Mouse (Mus musculus): ENCODE data around the gene Stk10. TPM values are rescaled to one million over a fixed set of nuclear protein-coding genes. Genes with fewer than 3 reads are reported as not detected.
A peak's percentile ranks its signal among the peaks of the same experiment; 100 is the strongest.
"Not testable (repeated sequence)": the region's sequence is repeated elsewhere in the genome, so short reads cannot be mapped to it uniquely, and the experiment has no call there.

Gene Stk10
- polyA plus RNA-seq, 1 experiment from 2014 or later: 0.80 TPM

- H3K4me3 ChIP-seq (ENCODE audit: low read depth, low read length); ATAC-seq; H3K9me3 ChIP-seq (replicated peaks; ENCODE audit: control insufficient read depth, low read length); H3K27me3 ChIP-seq (replicated peaks; ENCODE audit: control insufficient read depth, insufficient read depth, low read length); DNase-seq (ENCODE audit: low spot score); H3K27ac ChIP-seq (ENCODE audit: low read depth, low read length); H3K4me2 ChIP-seq (ENCODE audit: low read length); H3K4me1 ChIP-seq (ENCODE audit: control insufficient read depth, insufficient read depth, low read length); H3K9ac ChIP-seq (ENCODE audit: low read length); H3K36me3 ChIP-seq (ENCODE audit: control insufficient read depth, insufficient read depth, low read length): not testable (repeated sequence)
- WGBS: 82% methylated on average over 5 of the region's 5 CpGs
These were observed 85.5 kb downstream of the Stk10 start for GRCm38 (mm10) chr11:32618641-32619040.

GRCm38 (mm10) chr11:32619257-32619816, 86.2 kb downstream of the Stk10 start:
- Histone ChIP-seq H3K4me3 (ENCODE audit: low read depth, low read length) (no peak overlapping the region), H3K27ac (ENCODE audit: low read depth, low read length) (no peak overlapping the region), H3K36me3 (ENCODE audit: control insufficient read depth, insufficient read depth, low read length) (no peaks in the 10 kb centered on the region), H3K4me2 (ENCODE audit: low read length) (no peak overlapping the region), H3K9me3 (replicated peaks; ENCODE audit: control insufficient read depth, low read length) (no peaks in the 10 kb centered on the region), H3K27me3 (replicated peaks; ENCODE audit: control insufficient read depth, insufficient read depth, low read length) (no peaks in the 10 kb centered on the region), H3K9ac (ENCODE audit: low read length) (no peak overlapping the region), H3K4me1 (ENCODE audit: control insufficient read depth, insufficient read depth, low read length) (peaks cover 4% of the 10 kb centered on the region; the same call in 1 of the 2 replicates)
- DNase-seq (ENCODE audit: low spot score) (peak; percentile 40), ATAC-seq (no peak)
- 67% methylated on average over 8 of the region's 8 CpGs for WGBS

DNA sequence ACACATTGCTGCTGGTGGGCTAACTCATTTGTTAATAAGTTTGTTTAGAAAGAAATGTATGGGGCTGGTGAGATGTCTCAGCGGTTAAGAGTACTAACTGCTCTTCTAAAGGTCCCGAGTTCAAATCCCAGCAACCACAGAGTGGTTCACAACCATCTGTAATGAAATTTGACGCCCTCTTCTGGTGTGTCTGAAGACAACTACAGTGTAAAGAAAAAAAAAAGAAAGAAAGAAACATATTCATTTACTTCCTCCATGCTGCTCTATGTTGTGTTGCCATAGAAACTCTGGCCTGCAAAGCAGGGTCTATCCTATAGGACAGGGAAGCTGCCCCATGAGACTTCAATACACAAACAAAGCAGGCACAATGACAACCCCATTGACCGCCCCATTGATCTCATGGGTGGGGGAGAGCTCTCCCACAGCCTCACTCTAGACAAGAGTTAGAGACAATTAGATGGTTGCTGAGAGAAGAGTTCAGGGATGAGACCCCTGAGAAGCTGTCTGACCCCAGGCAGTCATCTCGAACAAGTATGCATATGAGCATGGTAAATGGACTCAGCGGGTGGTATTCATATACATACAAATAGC, 86.9 kb downstream of the Stk10 start:
- ATAC-seq (no peak), DNase-seq (ENCODE audit: low spot score) (no peak)
- WGBS: 86% methylated on average over 6 of the region's 6 CpGs
- H3K27me3 ChIP-seq (replicated peaks; ENCODE audit: control insufficient read depth, insufficient read depth, low read length): no peaks in the 10 kb centered on the region
- H3K4me3 ChIP-seq (ENCODE audit: low read depth, low read length): no peak overlapping the region
- H3K36me3 ChIP-seq (ENCODE audit: control insufficient read depth, insufficient read depth, low read length): no peaks in the 10 kb centered on the region
- no peak overlapping the region for H3K9ac ChIP-seq (ENCODE audit: low read length)
- peaks cover 4% of the 10 kb centered on the region; the same call in 1 of the 2 replicates for H3K4me1 ChIP-seq (ENCODE audit: control insufficient read depth, insufficient read depth, low read length)
- no peaks in the 10 kb centered on the region for H3K9me3 ChIP-seq (replicated peaks; ENCODE audit: control insufficient read depth, low read length)
- H3K4me2 ChIP-seq (ENCODE audit: low read length): no peak overlapping the region
- no peak overlapping the region for H3K27ac ChIP-seq (ENCODE audit: low read depth, low read length)

GRCm38 (mm10) chr11:32621831-32622478, 88.8 kb downstream of the Stk10 start:
- no peak overlapping the region for H3K4me2 ChIP-seq (ENCODE audit: low read length)
- no peaks in the 10 kb centered on the region for H3K9me3 ChIP-seq (replicated peaks; ENCODE audit: control insufficient read depth, low read length)
- H3K4me1 ChIP-seq (ENCODE audit: control insufficient read depth, insufficient read depth, low read length): peaks cover 4% of the 10 kb centered on the region; the same call in 1 of the 2 replicates
- no peak overlapping the region for H3K4me3 ChIP-seq (ENCODE audit: low read depth, low read length)
- H3K27ac ChIP-seq (ENCODE audit: low read depth, low read length): no peak overlapping the region
- 69% methylated on average over 12 of the region's 12 CpGs for WGBS
- H3K36me3 ChIP-seq (ENCODE audit: control insufficient read depth, insufficient read depth, low read length): no peaks in the 10 kb centered on the region
- no peaks in the 10 kb centered on the region for H3K27me3 ChIP-seq (replicated peaks; ENCODE audit: control insufficient read depth, insufficient read depth, low read length)
- H3K9ac ChIP-seq (ENCODE audit: low read length): no peak overlapping the region
- no peak for DNase-seq (ENCODE audit: low spot score)
- no peak for ATAC-seq

GRCm38 (mm10) chr11:32622479-32623190, 89.5 kb downstream of the Stk10 start:
- no peak for ATAC-seq
- 80% methylated on average over 13 of the region's 13 CpGs for WGBS

GRCm38 (mm10) chr11:32623236-32623635, 90.1 kb downstream of the Stk10 start:
- H3K9me3 ChIP-seq (replicated peaks; ENCODE audit: control insufficient read depth, low read length): no peaks in the 10 kb centered on the region
- H3K9ac ChIP-seq (ENCODE audit: low read length): no peak overlapping the region
- H3K4me1 ChIP-seq (ENCODE audit: control insufficient read depth, insufficient read depth, low read length): peaks cover 4% of the 10 kb centered on the region; the same call in 1 of the 2 replicates
- DNase-seq (ENCODE audit: low spot score): peak; percentile 53
- 0 out of 2 replicates have a peak overlapping the region, but pooled peaks have one; percentile 27 for H3K27ac ChIP-seq (ENCODE audit: low read depth, low read length)
- no peaks in the 10 kb centered on the region for H3K36me3 ChIP-seq (ENCODE audit: control insufficient read depth, insufficient read depth, low read length)
- H3K4me2 ChIP-seq (ENCODE audit: low read length): no peak overlapping the region
- no peak overlapping the region for H3K4me3 ChIP-seq (ENCODE audit: low read depth, low read length)
- WGBS: 61% methylated on average over 5 of the region's 5 CpGs
- peak; percentile 67; the same call in 1 of the 2 replicates for ATAC-seq
- no peaks in the 10 kb centered on the region for H3K27me3 ChIP-seq (replicated peaks; ENCODE audit: control insufficient read depth, insufficient read depth, low read length)

More at GRCm38 (mm10) chr11:32622479-32623190, 89.5 kb downstream of the Stk10 start:
- Histone ChIP-seq H3K9ac (ENCODE audit: low read length) (no peak overlapping the region), H3K4me2 (ENCODE audit: low read length) (no peak overlapping the region), H3K9me3 (replicated peaks; ENCODE audit: control insufficient read depth, low read length) (no peaks in the 10 kb centered on the region), H3K4me3 (ENCODE audit: low read depth, low read length) (no peak overlapping the region), H3K27me3 (replicated peaks; ENCODE audit: control insufficient read depth, insufficient read depth, low read length) (no peaks in the 10 kb centered on the region), H3K36me3 (ENCODE audit: control insufficient read depth, insufficient read depth, low read length) (no peaks in the 10 kb centered on the region), H3K4me1 (ENCODE audit: control insufficient read depth, insufficient read depth, low read length) (peaks cover 4% of the 10 kb centered on the region; the same call in 1 of the 2 replicates), H3K27ac (ENCODE audit: low read depth, low read length) (peak overlapping the region; percentile 44; the same call in 1 of the 2 replicates)
- no peak for DNase-seq (ENCODE audit: low spot score)

- ATAC-seq (no peak), DNase-seq (ENCODE audit: low spot score) (no peak)
- Histone ChIP-seq H3K9ac (ENCODE audit: low read length) (no peak overlapping the region), H3K36me3 (ENCODE audit: control insufficient read depth, insufficient read depth, low read length) (no peaks in the 10 kb centered on the region), H3K9me3 (replicated peaks; ENCODE audit: control insufficient read depth, low read length) (no peaks in the 10 kb centered on the region), H3K27ac (ENCODE audit: low read depth, low read length) (no peak overlapping the region), H3K4me3 (ENCODE audit: low read depth, low read length) (no peak overlapping the region), H3K4me1 (ENCODE audit: control insufficient read depth, insufficient read depth, low read length) (peaks cover 4% of the 10 kb centered on the region; the same call in 1 of the 2 replicates), H3K27me3 (replicated peaks; ENCODE audit: control insufficient read depth, insufficient read depth, low read length) (no peaks in the 10 kb centered on the region), H3K4me2 (ENCODE audit: low read length) (no peak overlapping the region)
- WGBS: 80% methylated on average over 6 of the region's 6 CpGs
These were observed 90.8 kb downstream of the Stk10 start for GRCm38 (mm10) chr11:32623912-32624311.

DNA sequence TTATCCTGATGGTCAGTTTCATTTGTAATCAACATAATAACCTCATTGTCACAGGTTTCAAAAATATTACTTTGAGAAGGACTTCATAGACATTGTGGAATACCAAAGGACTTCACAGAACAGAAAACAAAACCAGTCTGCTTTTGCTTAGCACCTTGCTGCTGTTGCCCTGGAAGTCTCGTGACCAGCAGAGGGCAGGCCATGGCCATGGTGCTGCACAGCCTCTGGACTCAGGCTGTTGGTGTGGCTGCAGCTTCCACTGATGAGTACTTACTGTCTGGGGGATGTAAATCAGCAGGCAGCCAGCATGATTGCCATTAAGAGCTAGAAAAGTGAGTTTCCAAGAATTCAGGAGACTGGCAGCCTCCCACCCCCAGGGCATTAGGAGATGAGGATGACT, 92.6 kb downstream of the Stk10 start:
- Histone ChIP-seq H3K4me1 (ENCODE audit: control insufficient read depth, insufficient read depth, low read length) (peaks cover 4% of the 10 kb centered on the region; the same call in 1 of the 2 replicates), H3K36me3 (ENCODE audit: control insufficient read depth, insufficient read depth, low read length) (no peaks in the 10 kb centered on the region), H3K9me3 (replicated peaks; ENCODE audit: control insufficient read depth, low read length) (no peaks in the 10 kb centered on the region), H3K9ac (ENCODE audit: low read length) (no peak overlapping the region), H3K27me3 (replicated peaks; ENCODE audit: control insufficient read depth, insufficient read depth, low read length) (no peaks in the 10 kb centered on the region), H3K27ac (ENCODE audit: low read depth, low read length) (no peak overlapping the region), H3K4me3 (ENCODE audit: low read depth, low read length) (no peak overlapping the region), H3K4me2 (ENCODE audit: low read length) (no peak overlapping the region)
- WGBS: 58% methylated on average over 1 of the region's 1 CpGs
- DNase-seq (ENCODE audit: low spot score) (no peak), ATAC-seq (no peak)
